Mouse (Mus musculus): ENCODE measurements at regions not wholly inside any gene's neighbourhood (a gene's known extent, or its start where the extent isn't known, plus 50 kb on each side); places are given as distances from the start of the nearest gene placed in this dataset.

DNA sequence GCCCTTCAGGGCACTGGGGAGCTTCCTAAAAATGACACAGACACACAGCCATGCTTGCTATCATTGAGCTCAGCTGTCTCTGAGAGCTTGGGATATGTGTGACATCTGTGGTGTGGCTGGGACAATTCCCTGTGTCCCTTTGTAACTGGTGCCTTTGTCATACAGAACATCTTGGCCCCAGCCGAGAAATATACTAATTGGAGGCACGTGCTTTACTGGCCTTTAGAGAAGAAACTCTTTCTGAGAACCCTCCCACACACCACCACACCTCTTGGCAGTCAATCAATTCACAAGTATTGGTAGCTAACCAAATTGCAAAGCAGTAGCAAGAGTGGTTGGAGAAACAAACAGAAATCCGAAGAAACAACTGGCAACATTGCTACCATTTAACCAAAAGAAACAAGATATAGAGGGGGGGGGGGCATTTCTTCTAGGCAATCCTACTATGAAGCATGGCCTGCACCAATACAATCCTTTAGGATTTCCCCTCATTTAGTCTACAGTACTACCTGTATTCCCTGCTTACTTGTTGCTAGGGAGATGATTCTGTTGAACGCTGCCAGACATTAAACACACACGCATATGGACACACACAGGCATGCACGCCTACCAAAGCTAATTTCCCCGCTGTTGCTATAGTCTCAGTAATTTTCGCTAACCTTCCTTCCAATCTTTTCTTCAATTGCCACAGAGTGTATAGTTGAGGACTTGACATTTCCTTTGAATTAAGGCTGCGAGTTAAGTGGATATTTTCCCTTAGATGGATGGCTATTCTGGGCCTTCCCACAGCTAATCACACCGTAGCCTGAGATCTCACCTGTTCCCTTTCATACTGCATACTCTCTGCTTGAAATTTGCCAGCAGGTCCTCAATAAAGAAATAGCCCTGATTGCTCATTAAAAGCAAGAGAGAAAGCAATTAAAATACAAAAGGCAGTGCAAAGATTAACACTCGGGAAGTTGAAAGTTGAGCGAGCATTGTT, 625.3 kb upstream of the Cdh5 start:
- no peak for DNase-seq
- intact Hi-C loops (cut with DNase I): no loop called here

DNA sequence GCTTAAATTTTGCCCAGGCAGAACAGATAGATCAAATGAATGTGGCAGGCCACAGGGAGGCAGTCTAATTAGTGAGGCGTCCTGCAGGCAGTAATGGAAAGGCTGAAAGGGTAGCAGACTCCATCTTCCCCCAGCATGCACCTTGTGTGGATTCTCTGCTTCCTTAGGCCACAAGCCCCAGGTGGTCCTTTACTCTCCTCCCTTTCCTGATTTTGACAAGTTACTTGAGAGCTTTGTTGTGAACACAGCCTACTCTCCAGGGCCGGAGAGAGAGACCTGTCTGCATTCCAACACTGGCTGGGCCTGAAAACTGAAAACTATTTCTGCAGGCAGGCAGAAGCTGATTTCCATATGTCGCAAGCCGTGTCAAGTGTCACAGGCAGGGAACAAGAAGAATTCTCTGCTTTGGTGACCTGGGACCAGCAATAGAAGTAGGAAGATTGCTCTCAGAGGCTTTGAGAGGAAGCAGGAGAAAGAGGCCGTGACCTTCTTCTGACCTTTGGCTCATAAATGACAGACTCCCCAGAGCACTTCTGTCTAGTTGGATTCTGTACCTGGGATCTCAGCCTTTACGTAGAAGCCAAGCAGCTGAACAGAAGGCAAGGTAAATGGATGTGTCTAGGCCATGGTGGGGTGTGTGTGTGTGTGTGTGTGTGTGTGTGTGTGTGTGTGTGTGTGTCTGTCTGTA, 619.2 kb upstream of the Cdh5 start:
- no peak for DNase-seq
- intact Hi-C loops (cut with DNase I): no loop called here

DNA sequence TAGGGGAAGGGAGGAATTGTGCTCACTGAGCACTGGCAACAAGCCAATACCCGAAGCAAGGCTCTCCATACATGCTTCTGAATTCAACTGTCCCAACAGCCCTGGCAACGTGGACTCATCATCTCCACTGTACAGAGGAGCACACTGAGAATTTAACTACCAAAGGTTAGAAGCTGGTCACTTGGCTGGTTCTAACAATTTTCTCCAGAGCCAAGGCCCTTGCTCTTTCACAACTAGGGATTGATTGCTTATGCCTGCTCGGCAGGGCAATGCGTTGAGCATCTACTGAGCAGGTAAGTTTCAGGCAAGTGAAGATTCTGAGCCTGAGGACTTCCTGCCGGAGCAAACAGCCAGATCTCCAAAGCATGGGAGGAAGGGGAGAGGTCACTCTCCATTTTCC, 616.0 kb upstream of the Cdh5 start:
- intact Hi-C loops (cut with DNase I): no loop called here
- DNase-seq: no peak

DNA sequence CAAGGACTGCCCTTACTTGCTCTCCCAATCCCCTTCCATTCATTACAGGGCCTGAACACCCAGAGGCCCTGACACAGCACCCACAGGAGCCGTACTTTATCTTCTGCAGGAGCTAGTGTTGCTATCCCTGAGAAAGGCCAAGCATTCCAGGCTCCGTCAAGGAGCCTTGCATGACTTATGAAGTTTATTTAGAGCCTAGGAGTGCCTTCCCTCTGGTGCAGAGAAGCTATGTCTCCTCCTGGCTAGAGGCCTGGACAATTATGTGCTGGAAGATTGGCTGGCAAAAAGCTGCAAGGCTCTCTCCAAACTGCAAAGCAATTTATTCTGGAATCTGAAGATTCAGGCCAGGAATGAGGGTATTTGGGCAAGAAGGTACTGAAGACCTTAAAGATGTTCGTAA, 612.0 kb upstream of the Cdh5 start:
- intact Hi-C loops (cut with DNase I): no loop called here
- DNase-seq: no peak

DNA sequence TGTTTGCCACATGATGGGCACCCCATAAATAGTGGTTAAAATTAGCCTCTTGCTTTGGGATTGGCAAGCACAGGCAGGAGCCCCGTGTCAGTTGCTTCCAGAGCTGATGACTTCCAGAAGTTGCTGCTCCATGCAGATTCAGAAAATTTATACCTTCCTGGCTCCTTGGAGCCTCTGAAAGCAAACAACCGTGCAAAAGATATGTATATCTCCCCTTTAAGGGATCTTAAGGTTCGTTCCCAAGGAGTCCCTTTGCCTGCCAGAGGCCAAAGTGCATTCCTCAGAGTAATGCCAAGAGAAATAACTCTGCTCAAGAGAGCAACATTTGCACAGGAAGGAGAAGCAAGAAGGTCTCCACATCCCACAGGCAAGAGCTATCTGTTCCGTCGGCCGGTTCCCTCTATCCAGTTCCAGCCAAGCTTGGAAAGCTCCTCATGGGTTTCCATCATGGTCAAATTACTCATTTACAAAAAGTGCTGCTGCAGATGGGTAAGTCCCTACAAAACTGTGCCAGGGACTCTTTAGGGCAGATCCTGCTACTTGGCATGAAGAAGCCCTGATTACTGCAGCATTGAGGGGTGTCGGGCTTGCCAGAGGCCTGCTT, 608.4 kb upstream of the Cdh5 start:
- DNase-seq: no peak
- intact Hi-C loops (cut with DNase I): no loop called here

DNA sequence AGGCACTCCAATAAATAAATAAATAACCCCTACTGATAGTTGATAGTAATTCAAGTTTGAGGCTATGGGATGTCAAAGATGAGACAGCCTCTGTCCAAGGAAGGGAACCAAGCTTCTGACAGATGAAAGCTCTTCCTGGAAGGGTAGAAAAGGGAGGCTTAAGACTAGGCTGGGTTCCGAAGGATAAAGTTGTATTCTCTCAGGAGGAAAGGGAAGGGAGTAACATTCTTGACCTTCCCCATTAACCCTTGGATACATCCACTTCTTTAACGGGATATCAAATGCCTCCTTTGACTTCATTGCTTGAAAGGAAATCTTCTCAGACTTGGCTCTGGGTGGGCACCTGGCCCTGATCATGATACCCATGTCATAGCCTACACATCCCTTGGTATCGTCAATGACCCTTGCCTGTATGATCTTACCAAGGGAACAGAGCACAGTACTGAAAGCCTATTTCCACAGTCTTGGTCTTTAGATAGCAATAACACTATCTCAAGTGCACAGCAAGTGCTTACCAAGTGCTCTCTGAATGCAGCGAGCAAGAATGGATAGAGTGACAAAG, 607.4 kb upstream of the Cdh5 start:
- intact Hi-C loops (cut with DNase I): no loop called here
- DNase-seq: no peak

DNA sequence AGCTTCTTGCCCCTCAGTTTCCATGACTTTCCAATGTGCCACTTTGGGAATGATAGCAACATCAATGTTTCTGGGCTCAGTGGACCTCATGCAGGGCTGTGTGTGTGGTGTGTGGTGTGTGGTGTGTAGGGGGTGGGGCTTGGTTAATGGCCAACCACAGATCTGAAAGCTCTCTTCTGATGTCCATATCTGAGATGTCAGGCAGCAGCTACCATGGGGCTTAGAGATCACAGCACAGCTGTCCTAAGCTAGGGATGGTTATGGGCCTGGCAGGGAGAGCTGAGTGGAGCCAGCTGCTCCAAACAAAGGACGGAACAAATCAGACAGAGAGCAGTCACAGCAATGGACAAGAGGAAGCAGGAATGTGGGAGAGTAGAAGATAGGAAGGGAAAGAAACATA, 606.8 kb upstream of the Cdh5 start:
- intact Hi-C loops (cut with DNase I): no loop called here
- no peak for DNase-seq

DNA sequence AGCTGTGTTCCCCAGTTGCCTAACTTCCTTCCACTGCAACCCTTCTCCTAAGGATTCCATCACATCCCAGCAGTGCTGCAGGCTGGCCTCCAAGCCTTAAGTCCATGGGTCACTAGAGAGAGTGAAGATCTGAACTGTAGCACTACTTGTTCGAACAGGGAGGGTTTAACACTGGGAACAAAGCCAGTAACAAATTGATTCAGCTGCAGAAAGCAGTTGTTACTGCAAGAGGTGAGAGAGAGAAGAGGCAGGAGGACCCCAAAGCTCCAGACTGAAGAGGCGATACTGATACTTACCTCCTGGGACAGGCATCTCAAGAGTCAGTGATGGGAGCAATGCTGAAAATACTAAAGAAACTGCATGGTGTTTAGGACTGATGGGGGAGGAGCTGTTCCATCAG, 600.1 kb upstream of the Cdh5 start:
- DNase-seq: no peak
- intact Hi-C loops (cut with DNase I): no loop called here

DNA sequence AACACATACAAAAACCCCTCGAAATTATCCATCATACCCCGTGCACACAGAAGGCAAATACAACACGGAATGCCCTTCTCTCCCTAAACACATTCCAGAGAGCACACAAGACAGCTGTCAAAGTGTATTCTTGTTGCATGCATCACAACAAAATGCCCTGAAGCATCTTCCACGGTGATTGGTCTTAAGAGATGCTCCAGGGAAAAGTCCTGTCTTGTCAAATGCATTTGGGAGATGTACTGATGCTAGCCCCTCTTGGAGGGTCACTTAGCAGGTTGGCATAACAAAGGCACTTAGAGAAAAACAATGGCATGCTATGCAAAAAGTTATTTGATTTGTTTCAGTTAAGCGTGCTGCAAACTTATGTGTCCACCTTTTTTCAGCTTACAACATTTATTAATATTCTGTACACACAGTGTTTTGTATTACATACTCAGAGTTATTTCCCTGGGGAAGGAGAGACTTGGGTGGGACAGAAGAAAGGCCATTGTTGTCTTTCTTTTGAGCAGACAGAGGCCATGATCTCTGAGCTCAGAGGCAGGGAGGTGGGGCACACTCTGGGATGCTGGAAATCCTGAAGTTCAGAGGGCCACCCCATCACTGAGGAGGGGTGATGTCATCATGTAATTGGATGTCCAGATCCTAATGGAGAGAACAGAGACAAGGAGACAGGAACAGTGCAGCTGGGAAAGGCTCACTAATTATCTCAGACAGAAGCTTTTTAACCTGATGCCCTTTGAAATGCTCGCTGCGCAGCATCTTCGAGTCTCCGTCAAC, 598.2 kb upstream of the Cdh5 start:
- no peak for DNase-seq
- intact Hi-C loops (cut with DNase I): no loop called here

DNA sequence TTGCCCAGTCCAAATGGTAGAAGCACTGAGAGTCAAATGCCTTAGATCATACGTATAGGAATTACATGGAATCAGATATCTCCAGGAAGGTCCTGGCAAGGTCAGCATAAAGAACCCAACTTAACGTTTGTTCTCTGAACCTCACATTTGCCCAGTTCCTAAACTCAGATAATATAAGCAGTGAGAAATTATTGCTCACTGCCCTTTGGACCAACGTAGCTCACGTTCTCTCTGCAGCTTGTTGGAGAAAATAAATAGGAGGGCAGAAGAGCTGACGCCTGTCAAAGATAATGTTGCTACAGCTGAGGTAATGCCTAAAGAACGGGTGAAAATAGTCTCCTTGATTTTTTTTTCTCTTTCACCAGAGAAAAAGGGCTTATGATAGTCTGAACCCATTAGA, 595.1 kb upstream of the Cdh5 start:
- DNase-seq: no peak
- intact Hi-C loops (cut with DNase I): no loop called here

DNA sequence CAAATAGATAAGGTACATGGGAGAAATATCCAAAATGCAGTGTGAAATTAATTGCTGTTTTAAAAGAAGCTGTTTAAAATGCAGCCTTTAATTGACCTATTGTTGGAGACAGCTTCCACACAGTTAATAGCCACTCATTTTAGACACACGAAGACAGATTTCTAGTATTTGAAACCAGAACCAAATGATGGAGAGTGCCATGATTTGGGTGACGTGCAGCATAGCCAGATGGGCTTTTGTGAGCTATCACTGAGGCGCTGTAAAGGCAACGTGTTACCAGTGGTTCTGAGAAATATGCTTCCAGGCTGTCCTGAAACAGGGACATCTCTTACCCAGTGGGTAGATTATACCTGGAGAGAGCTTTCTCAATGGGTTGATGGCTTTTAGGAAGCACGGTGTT, 594.4 kb upstream of the Cdh5 start:
- intact Hi-C loops (cut with DNase I): no loop called here
- no peak for DNase-seq

DNA sequence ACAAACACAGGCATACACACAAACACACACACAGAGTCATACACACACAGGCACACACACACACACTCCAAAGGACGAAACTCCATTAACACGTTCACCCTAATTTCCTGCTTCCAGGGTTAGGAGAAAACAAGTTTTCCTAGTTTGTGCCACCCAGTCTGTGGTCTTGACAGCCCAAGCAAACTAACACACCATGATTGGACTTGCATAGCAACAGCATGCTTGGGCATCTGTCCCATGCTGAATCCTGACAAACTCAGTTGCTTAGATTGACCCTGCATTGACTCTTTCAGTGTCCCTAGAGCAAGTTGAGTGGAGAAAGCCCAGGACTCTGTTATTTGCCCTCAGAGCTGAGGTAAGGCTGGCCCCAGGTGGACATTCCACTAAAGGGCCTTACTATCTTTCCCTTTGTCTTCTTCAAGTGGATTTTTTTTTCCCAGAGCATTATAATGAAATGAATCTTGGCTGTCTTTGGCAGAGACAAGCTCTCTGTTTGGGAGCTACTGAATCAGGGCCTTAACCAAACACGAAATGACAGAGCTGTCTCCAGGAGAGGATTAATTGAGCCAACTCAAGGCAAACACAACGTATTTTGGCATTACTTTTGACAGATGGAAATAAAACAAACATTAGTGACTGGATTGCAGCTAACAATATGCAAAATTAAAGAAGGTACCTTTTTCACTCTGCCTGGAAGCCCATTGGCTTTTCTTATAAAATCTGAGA, 581.1 kb upstream of the Cdh5 start:
- DNase-seq: no peak
- intact Hi-C loops (cut with DNase I): no loop called here

DNA sequence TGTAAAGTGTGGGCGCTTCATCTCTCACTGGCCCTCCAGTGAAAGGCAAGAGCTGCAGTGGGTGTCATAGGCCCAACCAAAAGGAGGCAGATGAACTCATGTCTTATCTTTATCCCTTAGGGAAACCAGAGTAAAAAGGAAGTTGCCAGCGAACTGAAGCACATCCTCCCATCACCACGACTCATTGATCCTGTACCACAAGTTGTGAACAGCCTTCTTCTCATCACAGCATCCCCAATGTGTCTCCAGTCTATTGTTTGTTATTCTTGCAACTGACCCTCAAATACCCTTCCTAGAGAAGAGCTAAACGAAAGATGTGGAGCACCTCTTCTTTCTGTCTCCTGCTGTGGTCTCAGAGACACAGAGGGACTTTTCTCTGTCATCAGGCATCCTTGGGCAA, 570.5 kb upstream of the Cdh5 start:
- DNase-seq: no peak
- intact Hi-C loops (cut with DNase I): no loop called here

DNA sequence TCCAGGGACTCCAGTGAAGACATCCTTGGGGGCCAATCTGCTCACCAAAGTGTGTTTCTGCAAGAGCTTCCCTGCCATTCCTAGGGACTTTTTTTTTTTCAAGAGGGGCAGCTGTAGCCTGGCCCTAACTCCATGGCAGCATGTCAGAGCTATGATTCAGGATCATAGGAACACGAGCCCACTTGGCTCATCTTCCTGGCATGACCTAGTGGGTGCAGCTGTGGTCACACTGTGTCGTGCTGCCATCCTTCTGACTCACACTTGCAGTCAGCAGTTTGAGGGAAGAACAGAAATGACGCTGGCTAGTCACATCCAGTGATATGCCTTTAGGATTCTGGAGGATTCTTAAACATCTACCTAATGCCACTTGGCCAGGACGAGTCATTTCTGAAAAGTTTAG, 566.5 kb upstream of the Cdh5 start:
- peak in 1 of 2 experiments; percentile 6 for DNase-seq
- intact Hi-C loops (cut with DNase I): no loop called here

DNA sequence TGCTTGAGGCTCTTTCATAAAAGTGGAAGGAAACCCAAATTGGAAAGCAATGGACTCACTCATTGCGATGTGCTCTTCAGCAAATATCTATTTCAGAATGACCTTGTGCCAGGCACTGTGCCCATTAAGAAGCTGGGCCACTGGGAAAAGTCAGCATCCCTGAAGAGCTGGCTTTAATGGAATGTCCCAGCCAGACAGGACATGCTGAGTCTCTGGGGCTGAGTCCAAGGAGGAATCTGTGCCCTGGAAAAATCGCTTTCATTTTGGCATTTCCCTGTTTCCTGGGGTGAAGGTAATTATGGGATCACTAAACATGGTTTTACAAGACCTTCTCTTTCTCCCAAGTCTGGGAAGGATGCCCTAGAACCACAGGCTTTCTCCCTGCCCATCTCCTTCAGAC, 564.6 kb upstream of the Cdh5 start:
- DNase-seq: no peak

DNA sequence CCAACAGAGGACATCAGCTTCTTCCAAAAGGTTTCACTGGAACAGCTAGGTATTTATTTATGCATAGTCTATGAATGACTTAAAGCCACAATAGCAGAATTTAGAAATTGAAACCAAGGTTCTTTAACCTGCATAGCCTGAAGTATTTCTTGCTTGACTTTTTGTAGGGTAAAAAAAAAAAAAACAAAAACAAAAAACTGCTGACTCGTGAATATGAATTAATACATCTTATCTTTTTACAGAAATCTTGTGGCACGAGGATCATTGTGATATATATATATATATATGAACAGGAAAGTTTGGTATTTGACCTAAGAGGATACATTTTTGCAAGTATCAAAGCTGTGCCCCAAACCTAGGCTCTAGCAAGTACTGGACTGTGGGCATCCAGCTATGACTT, 559.5 kb upstream of the Cdh5 start:
- DNase-seq: no peak
- intact Hi-C loops (cut with DNase I): no loop called here

More for the DNA sequence above, 564.6 kb upstream of the Cdh5 start:
- intact Hi-C loops (cut with DNase I): no loop called here

DNA sequence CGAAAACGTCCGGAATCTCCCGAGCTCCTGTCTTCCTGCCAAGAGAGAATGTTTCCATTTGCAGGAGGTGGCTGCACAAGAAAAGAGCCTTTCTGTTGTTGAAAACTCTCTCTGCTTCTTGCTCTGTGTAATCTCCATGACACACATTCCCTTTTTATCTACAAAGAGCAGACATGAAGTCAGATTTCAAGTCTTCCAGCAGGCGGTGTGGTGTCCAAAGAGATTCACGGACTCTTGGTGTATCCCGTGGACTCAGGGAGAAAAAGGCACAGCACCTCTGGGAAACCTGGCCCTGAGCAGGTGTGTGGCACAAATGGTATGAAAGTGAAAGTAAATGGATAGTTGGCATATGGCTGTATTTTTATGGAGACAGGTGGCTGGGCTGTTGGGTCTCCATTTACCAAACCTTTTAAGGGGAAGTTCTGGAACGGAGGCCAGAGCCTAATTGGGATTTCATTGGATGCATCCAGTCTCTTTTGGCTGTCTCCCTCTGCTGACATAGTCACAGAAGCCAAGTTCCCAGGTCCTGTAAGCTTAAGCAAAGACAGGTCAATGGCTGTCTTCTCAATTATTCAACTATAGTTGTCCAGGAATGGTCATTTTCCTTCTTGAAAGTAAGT, 549.4 kb upstream of the Cdh5 start:
- peak in 1 of 2 experiments; percentile 4 for DNase-seq
- intact Hi-C loops (cut with DNase I): no loop called here

DNA sequence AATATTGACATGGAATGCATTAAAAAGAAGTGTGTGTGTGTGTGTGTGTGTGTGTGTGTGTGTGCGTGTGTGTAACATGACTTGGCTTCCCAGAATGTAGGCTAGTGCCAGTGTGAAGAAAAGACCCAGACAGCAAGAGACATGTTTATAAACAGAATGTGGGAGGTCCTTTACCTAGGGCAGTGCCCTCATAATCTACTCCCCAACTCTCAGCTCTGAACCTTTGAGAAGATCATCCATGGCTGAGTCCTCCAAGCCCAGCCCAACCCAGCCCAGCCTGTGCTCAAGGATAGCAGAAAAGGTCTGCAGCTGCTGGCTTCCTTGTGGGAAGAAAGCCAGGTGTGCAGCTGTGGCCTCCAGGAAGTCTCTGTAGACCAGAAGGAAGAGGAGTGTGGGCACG, 539.8 kb upstream of the Cdh5 start:
- intact Hi-C loops (cut with DNase I): no loop called here
- DNase-seq: no peak

DNA sequence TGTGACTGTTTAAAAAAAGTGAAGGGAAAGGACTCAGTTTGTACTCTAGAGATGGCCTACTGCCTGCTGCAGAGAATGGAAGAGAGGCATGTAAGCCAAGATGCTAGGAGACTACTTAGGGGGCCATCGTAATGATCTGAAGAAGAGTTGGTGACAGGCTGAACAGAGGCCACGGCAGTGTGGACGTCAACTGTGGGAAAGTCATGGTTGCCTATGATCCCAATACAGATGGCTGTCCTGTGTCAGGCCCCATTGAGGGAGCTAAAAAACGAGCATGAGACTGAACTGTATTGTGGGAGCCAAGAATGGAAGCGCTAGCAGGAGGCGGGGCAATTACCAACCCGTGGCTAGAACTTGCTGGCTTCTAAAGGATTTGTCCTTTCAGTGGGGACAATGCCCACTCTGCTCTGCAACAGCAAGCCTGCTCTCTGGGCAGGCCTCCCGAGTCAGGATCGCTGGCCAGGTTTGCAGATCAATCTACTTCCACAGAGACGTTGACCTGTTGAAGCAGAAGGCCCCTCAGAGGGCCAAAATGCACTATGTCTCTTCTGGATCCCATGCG, 530.5 kb upstream of the Cdh5 start:
- no peak for DNase-seq
- intact Hi-C loops (cut with DNase I): no loop called here
